Mouse (Mus musculus): ENCODE results near the gene Ropn1l. TPM values are rescaled to one million over a fixed set of nuclear protein-coding genes. Genes with fewer than 3 reads are reported as not detected.

Gene Ropn1l
- not detected for total RNA-seq (2022)

- DNase-seq (ENCODE audit: low spot score in 2 of 2), result peak; percentile 81 to 87
These were observed at the start of gene Ropn1l for GRCm38 (mm10) chr15:31453098-31453916. TSS of gene Ropn1l (minus strand) at chr15:31453737.

GRCm38 (mm10) chr15:31502996-31503395 lies 49.5 kb upstream of the Ropn1l start:
- peak; percentile 7 to 9 for DNase-seq (ENCODE audit: low spot score in 2 of 2)

GRCm38 (mm10) chr15:31502313-31502712 lies 48.8 kb upstream of the Ropn1l start:
- no peak for DNase-seq (ENCODE audit: low spot score in 2 of 2)

DNA sequence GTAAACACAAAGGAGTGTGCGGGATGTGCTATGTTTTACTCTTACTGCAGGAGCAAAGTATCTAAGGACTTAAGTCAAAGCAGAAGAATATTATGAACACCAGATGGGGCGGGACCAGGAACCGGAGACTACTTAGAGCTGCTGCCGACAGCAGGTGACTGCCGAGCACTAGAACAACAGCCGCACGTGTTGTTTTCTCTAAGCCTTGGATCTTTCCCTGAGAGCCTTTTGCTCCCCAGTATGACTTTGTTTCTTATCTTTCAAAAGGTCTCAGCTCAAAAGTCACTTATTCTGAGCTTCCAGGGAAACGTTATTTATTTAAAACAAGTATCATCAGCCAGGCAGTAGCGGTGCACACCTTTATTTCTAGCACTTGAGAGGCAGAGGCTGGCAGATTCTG lies 41.3 kb upstream of the Ropn1l start:
- no peak for DNase-seq (ENCODE audit: low spot score in 2 of 2)

DNA sequence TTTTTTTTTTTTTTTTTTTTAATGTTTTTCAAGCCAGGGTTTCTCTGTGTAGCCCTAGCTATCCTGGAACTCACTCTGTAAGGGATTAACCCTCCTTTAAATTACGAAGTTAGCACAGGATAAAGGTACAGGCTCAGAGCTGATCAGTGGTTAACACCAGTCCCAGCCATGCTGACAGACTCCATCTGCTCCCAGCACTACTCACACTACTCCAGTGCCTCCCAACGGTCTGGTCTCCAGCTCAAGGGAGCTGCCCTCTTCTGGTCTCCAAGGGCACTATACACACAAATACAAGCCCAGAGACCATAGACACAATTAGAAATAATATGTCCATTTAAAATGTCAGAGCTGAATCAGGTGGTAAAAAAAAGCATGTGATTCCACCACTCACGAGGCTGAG lies 40.8 kb upstream of the Ropn1l start:
- DNase-seq (ENCODE audit: low spot score in 2 of 2), result no peak

GRCm38 (mm10) chr15:31487407-31487806 lies 33.9 kb upstream of the Ropn1l start:
- no peak for DNase-seq (ENCODE audit: low spot score in 2 of 2)

DNA sequence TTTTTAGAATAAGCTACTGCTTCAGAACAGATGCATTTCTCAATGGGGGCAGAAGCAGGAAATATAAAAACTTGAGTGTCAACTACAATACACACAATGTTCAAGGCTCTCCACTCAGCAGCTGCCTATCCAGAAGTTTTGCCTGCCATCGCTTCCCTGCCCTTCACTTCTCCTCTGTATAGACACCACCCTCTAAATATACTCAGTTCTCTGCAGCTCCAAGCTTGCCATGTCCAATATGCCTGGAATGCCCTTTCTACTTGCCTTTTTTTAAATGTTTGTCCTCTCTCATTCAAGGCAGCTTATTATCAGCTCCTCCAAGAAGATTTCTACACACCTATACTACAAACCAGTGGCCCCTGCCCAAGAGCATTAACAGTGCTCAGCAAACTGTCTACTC lies 23.1 kb upstream of the Ropn1l start:
- no peak for DNase-seq (ENCODE audit: low spot score in 2 of 2)

DNA sequence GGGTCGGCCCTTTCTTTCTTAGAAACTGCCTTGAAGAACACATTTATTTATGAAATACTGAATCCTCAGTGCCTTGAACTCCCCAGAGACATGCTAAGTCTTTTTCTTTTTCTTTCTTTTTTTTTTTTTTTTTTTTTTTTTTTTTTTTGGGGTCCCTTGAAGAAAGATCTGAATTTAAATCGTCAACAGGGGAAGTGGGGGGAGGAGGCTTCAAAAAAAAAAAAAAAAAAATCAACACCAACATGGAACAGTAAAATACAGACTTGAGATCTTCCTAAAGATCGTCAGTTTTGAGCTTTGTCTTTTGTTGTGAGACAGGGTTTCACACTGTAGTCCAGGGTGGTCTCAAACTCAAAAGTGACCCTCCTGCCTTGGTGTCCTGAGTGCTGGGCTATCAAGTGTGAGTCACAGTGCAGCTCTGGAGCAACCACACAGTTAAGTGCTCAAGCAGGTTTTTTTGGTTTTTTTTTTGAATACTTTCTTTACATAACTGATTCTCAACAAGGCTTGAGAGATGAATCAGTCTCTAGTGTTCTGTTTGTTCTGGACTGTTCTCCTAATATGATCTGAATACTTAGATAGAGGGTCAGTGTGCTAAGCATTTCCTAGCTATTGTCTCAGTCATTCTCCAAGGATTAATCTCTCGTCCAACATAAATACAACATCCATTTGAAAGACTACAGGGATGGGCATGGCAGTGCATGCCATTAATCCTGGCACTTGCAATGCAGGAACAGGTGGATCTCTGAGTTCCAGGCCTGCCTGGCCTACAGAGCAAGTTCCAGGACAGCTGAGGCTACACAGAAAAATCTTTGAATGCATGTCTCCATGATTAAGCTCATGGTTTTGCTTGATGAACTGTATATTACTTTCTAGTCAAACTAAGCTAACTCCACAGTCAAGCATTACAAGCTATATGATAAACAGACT lies 19.4 kb upstream of the Ropn1l start:
- DNase-seq (ENCODE audit: low spot score in 2 of 2), result no peak

GRCm38 (mm10) chr15:31471529-31471928 lies 18.0 kb upstream of the Ropn1l start:
- DNase-seq (ENCODE audit: low spot score in 2 of 2), result no peak

DNA sequence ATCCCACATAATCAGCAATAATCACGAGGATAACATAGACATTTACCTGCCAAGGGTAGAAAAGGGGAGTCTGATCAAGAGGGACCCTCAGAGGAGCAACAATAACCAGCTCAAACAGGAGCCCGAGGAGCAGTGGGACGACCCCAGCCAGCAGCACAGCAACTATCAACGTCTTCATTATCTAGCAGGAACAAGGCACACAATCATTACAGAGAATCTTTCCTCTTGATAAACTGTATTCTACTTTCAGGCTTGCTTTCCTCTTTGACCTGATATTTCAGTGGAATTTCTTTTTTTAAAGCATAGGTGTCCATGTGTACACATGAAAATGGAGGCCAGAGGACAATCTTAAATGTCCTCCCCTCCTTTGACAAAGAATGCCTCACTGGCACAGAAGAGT lies 16.0 kb upstream of the Ropn1l start:
- DNase-seq (ENCODE audit: low spot score in 2 of 2), result no peak

GRCm38 (mm10) chr15:31468806-31469205 lies 15.3 kb upstream of the Ropn1l start:
- no peak for DNase-seq (ENCODE audit: low spot score in 2 of 2)

- no peak for DNase-seq (ENCODE audit: low spot score in 2 of 2)
These were observed 13.2 kb upstream of the Ropn1l start for GRCm38 (mm10) chr15:31466749-31467148.

GRCm38 (mm10) chr15:31466295-31466694 lies 12.8 kb upstream of the Ropn1l start:
- DNase-seq (ENCODE audit: low spot score in 2 of 2), result no peak

DNA sequence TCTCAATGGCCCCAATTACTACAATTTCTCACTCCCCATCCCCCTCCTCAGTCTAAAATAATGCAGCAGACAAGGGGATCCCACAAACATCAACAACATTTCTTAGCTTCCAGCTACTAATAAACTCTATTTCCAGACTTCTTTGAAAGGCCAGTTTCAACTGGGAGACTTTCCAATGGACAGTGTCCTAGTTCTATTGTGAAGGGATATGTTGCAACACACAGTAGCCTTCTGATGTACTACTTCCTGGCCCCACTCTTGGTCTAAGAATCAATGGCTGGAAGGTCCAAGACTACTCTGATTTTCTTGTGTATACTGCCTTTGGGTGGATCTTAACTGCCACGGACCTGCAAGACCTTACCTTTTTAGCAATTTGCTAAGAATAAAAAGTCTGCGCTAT lies 12.3 kb upstream of the Ropn1l start:
- DNase-seq (ENCODE audit: low spot score in 2 of 2), result no peak

DNA sequence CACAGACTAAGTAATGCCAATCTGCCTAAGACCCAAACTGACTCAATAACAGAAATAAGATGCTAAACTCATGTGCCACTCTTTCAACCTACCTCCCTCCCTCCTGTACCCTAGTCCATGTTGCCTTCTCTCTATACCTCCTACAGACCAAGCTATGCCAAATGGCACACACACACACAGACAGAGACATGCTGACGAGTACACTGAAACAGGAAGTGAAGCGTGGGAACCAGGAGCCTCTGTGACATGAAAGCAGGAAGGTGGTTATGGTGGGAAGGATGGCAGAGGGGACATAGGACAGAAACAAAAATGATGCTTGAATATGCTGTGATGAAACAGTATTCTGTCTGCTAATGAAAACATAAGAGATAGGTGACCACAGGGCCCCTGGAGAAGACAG lies 7.0 kb upstream of the Ropn1l start:
- no peak for DNase-seq (ENCODE audit: low spot score in 2 of 2)

GRCm38 (mm10) chr15:31458081-31458480 lies 4.5 kb upstream of the Ropn1l start:
- DNase-seq (ENCODE audit: low spot score in 2 of 2), result no peak

GRCm38 (mm10) chr15:31456381-31456780 lies 2.8 kb upstream of the Ropn1l start:
- no peak for DNase-seq (ENCODE audit: low spot score in 2 of 2)

DNA sequence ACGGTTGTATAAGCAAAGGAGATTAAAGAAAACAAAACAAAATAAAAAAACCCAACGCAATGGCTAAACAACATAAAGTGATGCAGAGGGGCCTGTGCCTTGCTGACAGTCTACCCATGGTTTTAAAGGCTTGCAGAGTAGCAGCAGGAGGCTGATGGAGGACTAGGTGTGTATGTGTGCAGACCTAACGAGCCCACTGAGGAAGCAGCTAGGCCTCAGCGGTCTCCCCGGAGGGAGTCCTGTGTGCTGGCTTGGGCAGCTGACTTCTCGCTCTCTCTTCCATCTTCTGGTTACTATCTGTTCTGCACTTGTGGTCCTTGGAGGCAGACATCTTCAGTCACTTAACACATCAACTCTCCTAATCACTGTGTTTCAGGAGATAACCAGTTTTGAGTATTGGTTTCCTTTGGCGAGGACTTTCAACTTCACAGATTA lies 1.3 kb upstream of the Ropn1l start:
- DNase-seq (ENCODE audit: low spot score in 2 of 2), result no peak

DNA sequence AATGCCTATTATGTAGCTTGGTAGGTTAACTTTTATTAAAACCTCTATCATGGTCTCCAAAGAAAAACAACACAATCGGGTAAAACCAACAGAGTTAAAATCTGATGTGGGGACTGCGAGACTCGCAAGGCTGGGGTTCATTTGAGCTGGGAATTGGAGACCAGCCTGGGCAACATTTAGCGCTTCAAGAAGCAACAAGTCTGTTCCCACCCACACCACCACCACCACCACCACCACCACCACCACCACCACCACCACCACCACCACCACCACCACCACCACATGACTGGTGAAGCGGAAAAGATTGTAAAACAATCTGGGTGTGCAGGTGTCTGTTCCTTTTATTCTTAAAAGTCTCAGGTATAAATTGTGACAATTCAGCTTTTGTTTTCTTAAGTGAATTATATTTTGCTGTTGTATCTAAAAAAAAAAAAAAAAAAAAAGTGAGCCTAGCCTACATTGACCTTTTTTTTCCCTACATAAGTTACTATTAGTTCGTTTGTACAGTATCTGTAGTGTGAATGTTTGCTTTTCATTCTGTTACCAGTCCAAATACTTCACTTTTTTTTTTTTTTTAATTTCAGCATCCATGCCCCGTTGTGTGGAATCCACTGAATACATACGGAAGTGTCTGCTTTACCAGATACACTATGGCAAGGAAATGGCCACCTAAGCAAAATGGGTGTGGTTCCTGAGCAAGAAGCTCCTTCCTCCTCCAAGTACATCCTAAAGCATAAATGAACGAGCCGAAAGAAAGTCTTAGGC lies 741 bp upstream of the Ropn1l start:
- DNase-seq (ENCODE audit: low spot score in 2 of 2), result no peak

DNA sequence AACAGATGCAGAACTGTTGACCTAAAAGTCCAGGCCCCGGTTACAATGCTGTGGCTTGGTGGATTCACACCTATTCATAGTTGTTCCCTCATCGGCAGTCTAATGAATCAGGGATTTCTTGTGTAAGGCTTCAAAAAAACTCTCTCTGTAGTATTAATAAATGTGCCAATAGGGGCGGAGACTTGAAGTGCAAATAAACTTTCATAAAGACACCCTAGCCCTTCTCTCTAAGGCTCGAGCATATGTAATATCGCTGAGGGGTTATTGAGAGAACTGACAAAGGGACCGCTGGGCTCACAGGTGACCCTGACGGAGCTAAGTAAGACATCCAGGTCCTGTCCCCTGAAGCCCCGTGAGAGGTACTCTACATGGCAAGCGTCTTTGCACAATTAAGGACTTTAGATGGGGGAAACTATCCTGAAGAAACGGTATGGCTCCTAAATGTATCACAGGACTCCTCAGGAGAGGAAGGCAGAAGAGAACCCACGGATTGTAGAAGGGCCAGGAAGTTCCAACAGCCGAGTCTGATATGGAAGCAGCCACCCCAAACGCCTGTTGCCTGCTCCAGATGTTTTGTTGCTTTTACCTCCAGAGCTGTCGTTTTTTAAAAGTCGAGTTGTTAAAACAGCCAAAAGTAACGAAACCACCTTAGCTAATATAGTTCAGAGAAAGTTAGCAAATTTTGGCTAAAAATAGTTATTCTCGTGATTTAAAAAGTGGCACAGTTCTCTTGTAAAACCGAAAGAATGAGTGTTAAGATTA lies 1.0 kb downstream of the Ropn1l start:
- no peak for DNase-seq (ENCODE audit: low spot score in 2 of 2)

GRCm38 (mm10) chr15:31449772-31450171 lies 3.8 kb downstream of the Ropn1l start:
- no peak for DNase-seq (ENCODE audit: low spot score in 2 of 2)
